Mouse (Mus musculus) embryonic facial prominence, embryonic 14.5 days (tissue): ENCODE data around the gene Tnnt1. TPM values are rescaled to one million over a fixed set of nuclear protein-coding genes. Genes with fewer than 3 reads are reported as not detected.

Experiments
- ATAC-seq: fragments of 200-750 bp; cut with Nextera tagmentation; 2 replicates; pipeline ENCODE4 v1.8.0; 2017; ENCODE audit warnings: low read depth, moderate number of reproducible peaks, moderate TSS enrichment
- DNase-seq: peaks from one replicate; pipeline ENCODE4 v3.0.0-alpha.2; 2015; ENCODE audit warnings: low spot score
- H3K27ac ChIP-seq: fragments of 300-500 bp; sonication (generic); replicated peaks from 2 replicates; pipeline ENCODE4 v1.5.1; 2014; ENCODE audit warnings: low read depth, mild to moderate bottlenecking, low read length, moderate library complexity
- H3K27me3 ChIP-seq: fragments of 300-500 bp; sonication (generic); replicated peaks from 2 replicates; pipeline ENCODE4 v1.6.1; 2014; ENCODE audit warnings: low read length; ENCODE audit not compliant: control insufficient read depth, insufficient read depth
- H3K36me3 ChIP-seq: fragments of 300-500 bp; sonication (generic); 2 replicates; pipeline ENCODE4 v1.6.1; 2014; ENCODE audit warnings: low read length, mixed read lengths; ENCODE audit not compliant: control insufficient read depth, insufficient read depth
- H3K4me1 ChIP-seq: fragments of 300-500 bp; sonication (generic); 2 replicates; pipeline ENCODE4 v1.6.1; 2014; ENCODE audit warnings: antibody characterized with exemption, low read length; ENCODE audit not compliant: control insufficient read depth, insufficient read depth
- H3K4me2 ChIP-seq: fragments of 300-500 bp; sonication (generic); 2 replicates; pipeline ENCODE4 v1.6.1; 2014; ENCODE audit warnings: low read depth, mild to moderate bottlenecking, low read length, moderate library complexity, mixed read lengths
- H3K4me3 ChIP-seq: fragments of 300-500 bp; sonication (generic); 2 replicates; pipeline ENCODE4 v1.5.1; 2014; ENCODE audit warnings: low read depth, mild to moderate bottlenecking, low read length
- H3K9ac ChIP-seq: fragments of 300-500 bp; sonication (generic); 2 replicates; pipeline ENCODE4 v1.6.1; 2014; ENCODE audit warnings: low read depth, mild to moderate bottlenecking, low read length, moderate library complexity, mixed read lengths
- H3K9me3 ChIP-seq: fragments of 300-500 bp; sonication (generic); 2 replicates; pipeline ENCODE4 v1.6.1; 2016; ENCODE audit warnings: low read length; ENCODE audit not compliant: control insufficient read depth
- WGBS: fragments of 180-500 bp; shearing (Covaris S2); extraction: QIAGEN DNeasy Blood & Tissue Kit; methylation state at CpG from one replicate; pipeline ENCODE4 v1.1.7; 2014; 5-methylcytosine and 5-hydroxymethylcytosine counted together
- polyA plus RNA-seq: library from polyadenylated mRNA; unstranded; fragments of >200 nt; fragmentation: Nextera tagmentation; extraction: Ambion mirVana; gene quantifications from 2 replicates; pipeline ENCODE4 v1.2.1, GENCODE M21; 2014

Gene Tnnt1
- polyA plus RNA-seq, 1 experiment from 2014 or later: 459 TPM

DNA sequence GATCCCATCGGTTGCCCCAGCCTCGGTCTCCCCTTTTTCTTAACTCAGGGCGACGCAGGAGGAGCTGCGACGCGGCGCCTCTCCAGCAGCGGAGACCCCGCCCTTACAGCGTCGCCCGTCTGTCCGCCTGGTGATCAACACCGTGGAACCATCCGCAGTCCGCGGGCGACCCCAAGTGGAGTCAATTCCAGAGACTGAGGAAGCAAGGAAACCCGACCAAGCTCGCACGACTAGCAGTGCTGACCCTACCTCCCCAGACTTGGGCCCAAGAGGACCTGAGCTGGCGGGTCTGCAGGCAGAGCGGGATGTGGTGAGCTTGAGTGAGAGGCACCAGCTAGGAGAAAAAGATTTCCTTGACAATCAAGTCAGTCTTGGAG, 45.0 kb downstream of the Tnnt1 start:
- H3K27ac ChIP-seq: no peak overlapping the region
- WGBS: 1% methylated on average over 24 of the region's 24 CpGs
- peak; percentile 91 for DNase-seq
- no peaks in the 10 kb centered on the region for H3K9me3 ChIP-seq
- H3K4me3 ChIP-seq: peak overlapping the region; percentile 44
- peak overlapping the region; percentile 87 for H3K4me2 ChIP-seq
- peak; percentile 92 for ATAC-seq
- no peaks in the 10 kb centered on the region for H3K36me3 ChIP-seq
- H3K9ac ChIP-seq: peak overlapping the region; percentile 56
- H3K27me3 ChIP-seq: peaks cover 43% of the 10 kb centered on the region
- H3K4me1 ChIP-seq: 0 out of 2 replicates have a peak, but pooled peaks cover 8% of the 10 kb centered on the region

DNA sequence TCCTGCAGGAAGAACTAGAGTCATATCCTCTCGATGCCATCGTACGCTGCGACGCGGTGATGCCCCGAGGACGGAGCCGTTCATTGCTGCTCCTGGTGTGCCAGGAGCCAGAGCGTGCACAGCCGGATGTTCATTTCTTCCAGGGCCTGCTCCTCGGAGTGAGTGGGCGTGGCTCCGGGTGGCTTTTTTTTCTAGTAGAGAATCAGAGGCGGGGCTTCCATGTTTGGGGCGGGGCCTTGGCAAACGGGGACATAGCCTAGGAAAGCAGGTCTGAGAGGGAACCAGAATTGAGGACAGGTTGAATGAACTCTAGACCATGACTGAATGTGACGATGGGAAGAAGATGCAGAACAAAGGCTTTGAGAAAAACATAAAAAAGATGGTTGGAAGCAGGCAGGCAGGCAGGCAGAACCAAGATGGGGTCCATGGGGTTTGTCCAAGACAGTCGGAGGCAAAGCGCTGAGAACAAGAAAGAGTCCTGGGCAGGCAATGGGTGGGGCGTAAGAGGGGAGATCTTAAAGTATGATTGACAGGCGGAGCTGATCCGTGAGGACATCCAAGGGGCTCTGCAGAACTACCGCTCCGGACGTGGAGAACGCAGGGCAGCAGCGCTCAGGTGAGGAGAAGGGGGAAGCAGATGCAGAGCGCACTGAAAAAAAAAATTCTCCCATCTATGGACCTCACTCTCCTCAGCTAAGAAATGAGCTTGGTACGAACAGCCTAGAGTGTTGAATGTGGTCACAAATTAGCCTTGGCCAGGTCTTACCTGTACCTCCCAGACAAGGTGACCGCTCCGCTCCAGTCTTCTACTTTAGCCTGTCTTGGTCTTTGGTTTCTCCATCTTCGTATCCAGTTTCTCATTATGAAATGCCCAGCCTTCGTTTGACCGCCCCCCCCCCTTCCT, 45.7 kb downstream of the Tnnt1 start:
- no peaks in the 10 kb centered on the region for H3K36me3 ChIP-seq
- peak overlapping the region; percentile 56 for H3K9ac ChIP-seq
- H3K4me3 ChIP-seq: peak overlapping the region; percentile 44
- peak; percentile 45 for ATAC-seq
- peak overlapping the region; percentile 87 for H3K4me2 ChIP-seq
- no peak overlapping the region for H3K27ac ChIP-seq
- H3K27me3 ChIP-seq: peaks cover 43% of the 10 kb centered on the region
- H3K4me1 ChIP-seq: 0 out of 2 replicates have a peak, but pooled peaks cover 8% of the 10 kb centered on the region
- 3% methylated on average over 35 of the region's 35 CpGs for WGBS
- H3K9me3 ChIP-seq: no peaks in the 10 kb centered on the region
- DNase-seq: peak; percentile 81

DNA sequence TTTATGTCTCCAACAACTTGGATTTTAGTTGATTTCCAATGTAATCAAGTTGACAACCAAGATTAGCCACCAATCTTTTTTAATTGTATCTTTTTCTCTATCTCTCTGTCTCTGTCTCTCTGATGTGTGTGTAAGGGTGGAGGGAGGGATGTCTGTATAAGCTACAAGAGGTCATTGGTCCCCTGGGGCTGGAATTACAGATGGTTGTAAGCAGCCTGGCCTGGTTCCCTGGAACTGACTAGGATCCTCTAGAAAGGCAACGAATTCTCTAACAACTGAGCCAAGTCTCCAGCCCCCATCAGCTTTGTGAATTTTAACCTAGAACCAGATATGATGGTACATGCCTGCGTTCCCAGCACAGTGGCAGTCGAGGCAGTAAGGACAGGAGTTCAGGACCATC, 48.4 kb downstream of the Tnnt1 start:
- Histone ChIP-seq H3K9ac (no peak overlapping the region), H3K9me3 (no peaks in the 10 kb centered on the region), H3K36me3 (no peaks in the 10 kb centered on the region), H3K4me1 (0 out of 2 replicates have a peak, but pooled peaks cover 8% of the 10 kb centered on the region), H3K4me3 (no peak overlapping the region), H3K4me2 (no peak overlapping the region), H3K27me3 (peaks cover 24% of the 10 kb centered on the region), H3K27ac (no peak overlapping the region)
- WGBS: 74% methylated on average over 3 of the region's 3 CpGs
- DNase-seq (no peak), ATAC-seq (no peak)

DNA sequence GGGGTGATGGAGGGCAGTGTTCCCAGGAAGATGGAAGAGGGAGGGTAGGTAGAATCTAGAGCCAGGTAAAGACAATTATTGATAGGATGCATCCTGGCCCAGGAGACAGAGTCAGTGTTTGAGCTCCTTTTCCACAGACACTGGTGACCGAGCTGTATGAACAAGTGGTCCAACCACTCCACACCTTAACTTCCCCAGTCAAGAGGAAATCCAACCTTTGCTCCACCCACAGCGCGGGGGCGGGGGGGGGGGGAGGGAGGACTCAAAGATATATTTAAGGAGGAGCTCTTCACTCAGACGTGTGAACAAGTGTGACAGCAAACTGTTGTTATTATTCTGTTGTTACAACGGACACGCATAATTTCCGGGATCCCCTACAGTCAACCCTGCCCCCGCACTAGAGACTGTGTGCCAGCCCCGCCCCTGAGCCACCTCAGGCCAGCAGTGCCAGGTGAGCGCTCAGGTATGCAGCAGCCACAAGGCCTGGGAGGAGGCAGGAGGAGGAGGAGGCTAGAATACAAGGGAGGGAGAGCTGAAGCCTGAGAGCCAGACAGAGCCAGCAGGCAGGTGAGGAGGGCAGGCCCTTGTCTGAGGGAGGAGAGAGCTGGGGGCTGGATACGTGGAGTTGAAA, 51.9 kb downstream of the Tnnt1 start:
- Histone ChIP-seq H3K27ac (no peak overlapping the region), H3K4me3 (no peak overlapping the region), H3K36me3 (no peaks in the 10 kb centered on the region), H3K9me3 (no peaks in the 10 kb centered on the region), H3K27me3 (no peaks in the 10 kb centered on the region), H3K4me2 (peak overlapping the region; percentile 26), H3K9ac (peak overlapping the region; percentile 12; the same call in 1 of the 2 replicates), H3K4me1 (no peaks in the 10 kb centered on the region)
- DNase-seq (peak; percentile 65), ATAC-seq (peak; percentile 88)
- 12% methylated on average over 12 of the region's 12 CpGs for WGBS

DNA sequence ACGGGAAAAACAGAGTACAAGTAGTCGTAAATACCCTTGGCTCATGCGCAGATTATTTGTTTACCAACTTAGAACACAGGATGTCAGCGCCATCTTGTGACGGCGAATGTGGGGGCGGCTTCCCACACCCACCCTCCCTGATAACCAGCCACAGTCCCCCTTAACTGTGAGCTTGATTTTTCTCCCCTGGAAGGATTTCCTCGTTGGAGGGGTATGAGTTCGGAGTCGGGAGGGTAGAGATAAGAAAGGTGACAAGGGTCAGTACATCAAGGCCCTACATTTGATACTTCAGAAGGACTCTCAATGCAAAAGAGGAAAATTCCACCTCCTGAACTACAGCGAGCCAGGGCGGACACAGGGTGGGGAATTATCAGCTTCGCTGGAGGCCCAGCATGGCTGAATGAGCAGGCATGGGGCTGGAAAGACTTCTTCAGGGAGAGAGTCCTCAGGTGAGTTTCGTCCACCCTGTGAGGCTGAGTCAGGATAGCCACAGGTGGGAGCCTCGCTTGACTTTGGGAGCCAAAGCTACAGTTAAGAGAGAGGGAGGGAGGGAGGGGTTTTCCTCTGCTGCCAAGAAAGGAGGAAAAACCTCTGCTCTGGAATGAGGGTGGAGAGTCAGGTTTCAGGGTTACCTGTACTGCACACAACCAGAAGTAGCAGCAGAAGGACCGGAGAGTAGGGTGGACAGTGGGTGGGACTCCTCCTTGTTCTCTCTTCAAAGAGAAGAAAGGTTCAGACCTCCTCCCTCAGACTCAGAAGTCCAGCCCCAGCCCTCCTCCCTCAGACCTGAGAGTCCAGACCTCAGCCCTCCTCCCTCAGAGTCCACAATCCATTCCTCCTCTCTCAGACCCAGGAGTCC, 55.4 kb downstream of the Tnnt1 start, which contains the start of gene Eps8l1:
Gene Eps8l1 (plus strand): TSS at position 99 of the 859 bp plus-strand sequence.
- ATAC-seq: peak; percentile 27

More for the DNA sequence above, 55.4 kb downstream of the Tnnt1 start, which contains the start of gene Eps8l1:
- no peaks in the 10 kb centered on the region for H3K4me1 ChIP-seq
- 56% methylated on average over 13 of the region's 16 CpGs for WGBS
- no peaks in the 10 kb centered on the region for H3K36me3 ChIP-seq
- no peaks in the 10 kb centered on the region for H3K27me3 ChIP-seq
- peak within 1 kb of the TSS; percentile 32; the same call in 1 of the 2 replicates for H3K9ac ChIP-seq
- H3K9me3 ChIP-seq: no peaks in the 10 kb centered on the region
- H3K27ac ChIP-seq: peak within 1 kb of the TSS; percentile 72; the same call in 1 of the 2 replicates
- no peak for DNase-seq
- H3K4me2 ChIP-seq: peak within 1 kb of the TSS; percentile 47
- peak within 1 kb of the TSS; percentile 22 for H3K4me3 ChIP-seq

Other genes starting within 250 kb of the Tnnt1 start
- gene Ncr1, start 178.7 kb downstream of the Tnnt1 start, polyA plus RNA-seq: not detected in 2 replicates
- gene Gp6, start 118.6 kb downstream of the Tnnt1 start, polyA plus RNA-seq: 0.30 and 0.36 TPM in 2 replicates
- 21.6 and 23.9 TPM in 2 replicates for gene Rdh13, start 70.7 kb downstream of the Tnnt1 start, polyA plus RNA-seq
- gene Eps8l1, start 55.7 kb downstream of the Tnnt1 start, polyA plus RNA-seq: 4.9 and 8.0 TPM in 2 replicates
- gene Ppp1r12c, start 14.7 kb downstream of the Tnnt1 start, polyA plus RNA-seq: 49.2 and 50.8 TPM in 2 replicates
- gene Tnni3, start 7.8 kb upstream of the Tnnt1 start, polyA plus RNA-seq: 2.6 and 3.4 TPM in 2 replicates
- gene Dnaaf3, start 16.1 kb upstream of the Tnnt1 start, polyA plus RNA-seq: 1.2 and 1.4 TPM in 2 replicates
- 5.8 and 8.1 TPM in 2 replicates for gene Syt5, start 31.2 kb upstream of the Tnnt1 start, polyA plus RNA-seq
- gene Ptprh, start 87.7 kb upstream of the Tnnt1 start, polyA plus RNA-seq: not detected in 2 replicates
- 1.0 and 1.2 TPM in 2 replicates for gene Tmem86b, start 115.0 kb upstream of the Tnnt1 start, polyA plus RNA-seq
- gene Ppp6r1, start 142.6 kb upstream of the Tnnt1 start, polyA plus RNA-seq: 7.1 and 7.7 TPM in 2 replicates
- gene Hspbp1, start 168.7 kb upstream of the Tnnt1 start, polyA plus RNA-seq: 77.5 and 77.7 TPM in 2 replicates
- 1.6 and 1.8 TPM in 2 replicates for gene Brsk1, start 174.2 kb upstream of the Tnnt1 start, polyA plus RNA-seq
- gene Tmem150b, start 208.9 kb upstream of the Tnnt1 start, polyA plus RNA-seq: 0.11 TPM in 1 of 2 replicates, not detected in the other
- 41.5 and 50.6 TPM in 2 replicates for gene Kmt5c, start 223.7 kb upstream of the Tnnt1 start, polyA plus RNA-seq
- gene Cox6b2, start 236.7 kb upstream of the Tnnt1 start, polyA plus RNA-seq: 36.4 and 39.6 TPM in 2 replicates